Mouse (Mus musculus) embryo, embryonic 11 days (tissue): ENCODE measurements at regions not wholly inside any gene's neighbourhood (a gene's known extent, or its start where the extent isn't known, plus 50 kb on each side); places are given as distances from the start of the nearest gene placed in this dataset.

ENCODE experiments used
- DNase-seq: peaks from one replicate; pipeline ENCODE4 v3.0.0-alpha.2; 2015

GRCm38 (mm10) chr12:68365404-68366059 is 793.5 kb downstream of the Rps29 start:
- peak; percentile 16 for DNase-seq

GRCm38 (mm10) chr12:68363196-68363595 is 795.8 kb downstream of the Rps29 start:
- DNase-seq, result no peak

DNA sequence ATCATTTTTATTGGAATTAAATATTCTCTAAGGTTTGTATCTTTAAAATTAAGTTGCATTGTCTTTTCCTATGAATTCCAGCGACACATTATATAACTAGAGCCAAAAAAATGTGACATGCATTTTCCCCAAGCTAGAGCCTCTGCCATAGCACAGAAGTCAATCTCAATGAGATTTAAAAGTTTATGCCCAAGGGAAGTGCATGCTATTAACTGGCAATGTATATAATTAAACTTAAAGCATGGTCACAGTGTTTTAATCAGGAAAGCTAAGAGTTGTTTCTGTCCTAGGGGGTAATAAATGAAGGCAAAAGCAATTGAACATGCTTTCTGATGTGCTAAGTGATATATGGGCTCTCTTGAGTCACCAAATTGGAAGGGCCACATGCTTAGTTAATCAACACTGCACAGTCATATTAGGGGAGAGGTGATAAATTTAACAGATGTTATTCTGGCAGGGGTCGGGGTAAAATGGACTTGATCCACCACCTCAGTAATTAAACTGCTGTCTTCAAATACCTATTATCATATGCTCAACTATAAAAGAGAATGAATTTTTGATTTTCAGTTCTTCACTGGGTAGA is 812.4 kb downstream of the Rps29 start:
- DNase-seq, result peak; percentile 7

GRCm38 (mm10) chr12:68333796-68334195 is 825.2 kb downstream of the Rps29 start:
- no peak for DNase-seq

DNA sequence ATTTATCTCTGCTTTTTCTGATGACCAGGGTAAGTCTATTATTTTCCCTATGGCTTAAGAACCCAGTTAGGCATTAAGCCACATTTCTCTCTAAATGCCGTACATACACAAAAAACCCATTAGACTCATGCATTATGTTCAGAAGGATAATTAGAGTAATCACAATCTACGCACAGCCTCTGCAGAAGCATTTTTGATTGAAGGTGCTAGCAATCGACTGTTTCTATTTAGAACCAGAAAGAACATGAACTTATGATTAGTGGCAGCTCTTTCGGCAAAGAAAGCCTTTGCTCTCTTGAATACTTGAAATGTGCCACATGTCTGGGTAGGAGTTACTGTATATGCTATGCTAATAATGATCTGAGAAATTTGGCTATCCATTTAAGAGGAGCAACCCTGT is 825.6 kb downstream of the Rps29 start:
- no peak for DNase-seq

DNA sequence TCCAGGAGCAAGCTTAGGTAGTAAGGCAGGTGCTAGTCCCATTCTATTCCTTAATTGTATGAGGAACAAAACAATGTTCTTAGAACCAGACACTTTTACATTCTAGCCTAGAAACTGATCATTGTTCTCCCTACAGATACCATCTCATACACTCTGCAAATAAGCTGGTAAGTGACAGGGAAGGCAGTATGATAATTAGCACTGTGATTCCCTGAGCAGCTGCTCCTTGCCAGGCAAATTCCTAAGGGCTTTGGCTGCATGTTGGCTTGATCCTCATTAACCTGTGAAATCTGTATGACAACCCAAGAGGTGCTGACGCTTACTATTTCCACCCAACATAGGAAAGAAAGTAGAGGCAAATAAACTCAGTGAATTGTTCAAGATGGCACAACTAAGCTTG is 826.5 kb downstream of the Rps29 start:
- DNase-seq, result no peak
